Mouse (Mus musculus): ENCODE measurements around the gene Abl1.

Gene Abl1

DNA sequence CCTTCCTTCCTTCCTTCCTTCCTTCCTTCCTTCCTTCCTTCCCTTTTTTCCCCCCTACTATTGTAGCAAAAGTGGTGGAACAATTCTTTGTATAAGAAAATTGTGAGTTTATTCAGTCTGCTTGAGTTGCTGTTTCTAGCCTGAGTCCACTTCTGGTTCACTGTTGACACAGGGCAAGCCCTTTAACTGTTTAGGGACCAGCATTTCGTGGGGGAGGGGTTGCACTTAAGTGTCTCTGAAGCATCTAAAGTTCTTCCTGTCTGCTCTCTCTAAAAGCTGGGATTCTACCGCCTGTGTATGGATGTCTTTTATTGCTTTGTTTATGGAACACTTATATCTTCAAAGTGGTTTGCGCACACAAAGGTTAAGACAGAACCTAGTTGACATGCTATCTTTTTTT is 1.9 kb downstream of the Abl1 start:
- no peak for DNase-seq

DNA sequence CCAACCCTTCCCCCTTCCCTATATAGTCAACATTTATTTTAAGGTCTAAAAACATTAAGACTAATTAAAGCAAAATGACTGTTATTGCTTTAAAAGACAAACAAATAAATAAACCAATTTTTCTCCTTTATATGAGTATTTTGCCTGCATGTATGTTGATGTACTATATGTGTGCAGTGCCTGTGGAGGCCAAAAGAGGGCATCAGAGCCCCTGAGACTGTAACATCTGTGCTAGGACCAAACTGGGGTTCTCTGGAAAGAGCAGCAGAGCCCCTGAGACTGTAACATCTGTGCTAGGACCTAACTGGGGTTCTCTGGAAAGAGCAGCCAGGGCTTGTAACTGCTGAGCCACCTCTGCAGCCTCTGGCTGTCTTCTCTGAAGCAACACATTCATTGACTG is 10.0 kb downstream of the Abl1 start:
- DNase-seq = no peak

DNA sequence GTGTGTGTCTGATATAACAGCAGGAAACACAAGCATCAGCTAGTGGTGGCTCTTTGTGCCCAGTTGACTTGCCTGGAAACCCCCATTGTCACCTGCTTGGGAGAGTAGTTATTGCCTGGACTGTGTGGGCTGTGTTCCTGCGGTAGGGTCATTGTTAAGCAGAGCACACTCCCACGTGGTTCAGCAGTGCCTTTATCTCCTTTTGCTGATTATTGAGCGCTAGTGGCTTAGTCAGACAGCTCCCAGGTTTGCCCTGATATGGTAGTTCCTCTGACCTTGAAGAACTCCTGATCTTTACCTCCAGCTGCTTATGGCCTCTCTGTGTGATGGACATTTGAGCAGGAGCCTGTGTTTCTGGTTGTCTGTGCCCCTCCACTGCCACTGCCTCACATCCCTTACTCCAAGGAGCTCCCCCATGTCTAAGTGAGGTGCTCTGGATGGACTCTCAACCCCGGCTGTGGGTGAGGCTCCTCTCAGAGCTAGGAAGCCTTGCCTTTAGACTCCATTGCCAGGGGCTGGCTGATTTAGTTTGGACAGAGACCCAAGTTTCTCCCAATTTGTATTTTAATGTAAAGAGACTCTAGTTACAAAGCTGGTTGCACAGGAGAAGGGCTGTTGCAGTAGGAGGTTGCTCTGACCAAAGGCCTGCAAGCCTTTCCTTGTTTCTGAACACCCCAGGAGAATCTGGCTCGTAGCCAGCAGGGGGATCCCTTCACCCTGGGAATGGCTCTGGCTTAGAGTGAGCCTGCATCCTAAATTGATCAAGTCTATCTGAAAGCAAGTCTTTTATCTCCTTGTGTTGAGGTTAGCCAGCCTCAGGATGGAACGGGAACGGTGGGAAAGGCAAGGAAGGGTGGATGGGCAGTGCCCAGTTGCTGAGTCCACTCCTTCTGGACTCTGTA is 12.6 kb downstream of the Abl1 start:
- DNase-seq = peak; percentile 15 to 30

DNA sequence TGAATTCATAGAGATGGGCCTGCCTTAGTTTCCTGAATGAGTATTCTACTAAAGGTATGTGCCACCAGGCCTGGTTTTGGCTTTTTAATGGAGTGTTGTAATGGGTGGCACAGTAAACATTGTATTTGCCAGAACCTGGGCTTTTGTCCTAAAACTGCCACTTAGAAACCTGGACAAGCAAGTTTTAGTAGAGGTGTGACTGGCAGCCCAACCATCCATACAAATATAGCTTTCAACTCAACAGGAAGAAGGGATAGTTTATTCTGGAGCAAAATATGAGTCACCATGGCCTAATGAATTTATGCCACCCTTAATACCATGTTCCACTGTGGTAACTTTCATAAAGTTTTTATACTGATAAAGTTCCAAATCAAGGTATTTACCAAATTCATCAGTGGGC is 15.1 kb downstream of the Abl1 start:
- no peak for DNase-seq

DNA sequence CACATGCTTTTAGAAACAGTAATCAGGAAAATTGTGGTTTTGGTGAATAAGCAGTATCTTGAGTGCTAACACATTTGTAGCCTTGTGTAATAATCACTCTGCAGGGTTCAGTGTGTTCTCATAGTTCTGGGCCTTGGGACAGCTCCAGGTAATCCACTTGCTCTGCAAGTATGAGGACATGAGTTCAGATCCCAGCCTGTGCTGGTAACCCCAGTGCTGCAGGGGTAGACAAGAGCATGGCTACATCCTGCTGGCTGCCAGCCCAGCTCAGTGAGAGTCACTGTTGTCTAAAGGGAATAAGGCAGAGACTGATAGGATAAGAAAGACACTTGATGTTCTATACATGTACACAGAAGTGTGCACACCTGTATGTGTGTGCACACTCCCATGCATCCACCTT is 17.7 kb downstream of the Abl1 start:
- no peak for DNase-seq

DNA sequence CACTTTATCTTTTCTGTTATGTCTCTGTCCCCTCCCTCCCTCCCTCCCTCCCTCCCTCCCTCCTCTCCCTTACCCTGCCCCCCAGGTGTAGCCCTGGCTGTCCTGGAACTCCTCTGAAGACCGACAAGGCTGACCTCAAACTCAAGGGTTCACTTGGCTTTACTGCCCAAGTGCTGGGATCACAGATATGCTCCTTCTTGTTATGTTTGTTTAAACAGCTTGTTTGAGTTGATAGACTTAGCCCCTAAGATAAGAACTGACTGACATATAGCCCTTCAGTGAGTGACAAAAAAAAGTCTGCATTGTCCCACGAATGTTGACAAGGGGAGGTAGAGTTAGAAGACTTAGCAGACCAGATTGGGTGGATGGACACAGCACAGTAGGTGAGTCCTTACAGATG is 18.4 kb downstream of the Abl1 start:
- DNase-seq = no peak

DNA sequence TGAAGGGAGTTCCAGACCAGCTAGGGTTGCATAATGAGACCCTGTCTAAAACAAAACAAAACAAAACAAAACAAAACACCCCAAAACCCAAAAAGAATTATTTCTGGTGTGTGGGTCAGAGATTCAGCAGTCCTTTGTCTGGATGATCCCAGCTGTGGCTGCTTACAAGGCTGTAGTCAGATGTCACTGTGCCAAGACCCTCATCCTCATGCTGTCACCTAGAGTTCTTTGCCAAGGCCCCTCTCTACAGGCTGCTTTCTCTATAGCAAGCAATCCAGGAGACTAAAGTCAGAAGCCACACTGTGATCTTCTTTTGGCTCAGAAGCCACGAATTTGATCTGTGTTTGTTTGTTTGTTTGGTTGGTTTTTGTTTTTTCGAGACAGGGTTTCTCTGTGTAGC is 24.5 kb downstream of the Abl1 start:
- DNase-seq = no peak

DNA sequence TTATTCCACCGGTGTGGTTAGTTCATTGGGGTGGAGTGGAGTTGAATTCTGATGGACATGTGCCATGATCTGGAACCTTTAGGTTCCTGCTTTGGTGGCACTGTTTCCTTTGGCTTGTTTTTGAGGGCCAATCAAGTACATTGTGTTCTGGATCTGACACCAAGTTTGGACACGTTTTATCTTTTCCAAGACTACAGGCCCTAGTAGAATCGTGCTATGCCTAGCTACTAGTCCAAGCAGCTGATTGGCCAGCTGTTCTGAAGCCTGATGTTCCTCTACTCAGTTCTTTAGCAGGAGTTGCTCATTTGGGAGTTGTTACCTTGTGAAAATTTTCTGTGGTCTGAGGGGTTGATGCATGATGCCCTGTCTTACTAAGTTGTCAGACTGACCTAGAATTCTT is 25.6 kb downstream of the Abl1 start:
- no peak for DNase-seq

DNA sequence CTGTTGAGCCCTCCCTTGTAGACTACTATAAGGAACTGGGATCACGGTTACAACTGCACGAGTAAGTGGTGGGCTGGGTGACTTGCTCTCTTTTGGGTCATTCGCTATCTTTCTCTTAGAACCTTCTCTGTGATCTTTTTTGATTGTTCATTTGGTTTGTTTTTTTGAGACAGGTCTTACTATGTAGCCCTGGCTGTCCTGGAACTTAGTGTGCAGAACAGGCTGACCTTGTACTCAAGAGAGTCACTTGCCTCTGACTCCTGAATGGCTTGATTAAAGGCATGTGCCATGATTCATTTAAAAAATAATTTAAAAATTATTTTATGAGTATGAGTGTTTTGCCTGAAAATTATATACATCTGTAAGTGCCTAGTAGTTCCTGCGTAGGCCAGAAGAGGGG is 26.6 kb downstream of the Abl1 start:
- no peak for DNase-seq

DNA sequence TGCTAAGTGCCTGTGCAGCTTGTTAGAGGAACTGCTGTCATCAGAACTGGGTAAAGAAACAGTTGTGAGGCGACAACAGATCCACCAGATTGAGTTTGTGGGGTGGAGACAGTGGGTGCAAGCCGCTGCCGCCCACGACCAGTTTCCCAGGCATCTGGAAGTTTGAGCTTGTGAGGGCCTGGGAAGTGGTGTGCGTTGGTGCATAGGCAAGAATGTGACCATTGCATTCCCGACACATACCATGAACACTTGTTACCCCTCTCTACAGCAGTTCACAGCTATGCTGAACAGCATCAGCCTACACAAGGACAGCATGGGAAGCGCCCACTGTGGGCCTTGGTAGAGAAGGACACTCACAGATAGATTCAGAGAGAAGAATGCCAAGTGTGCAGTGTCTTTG is 27.8 kb downstream of the Abl1 start:
- no peak for DNase-seq

DNA sequence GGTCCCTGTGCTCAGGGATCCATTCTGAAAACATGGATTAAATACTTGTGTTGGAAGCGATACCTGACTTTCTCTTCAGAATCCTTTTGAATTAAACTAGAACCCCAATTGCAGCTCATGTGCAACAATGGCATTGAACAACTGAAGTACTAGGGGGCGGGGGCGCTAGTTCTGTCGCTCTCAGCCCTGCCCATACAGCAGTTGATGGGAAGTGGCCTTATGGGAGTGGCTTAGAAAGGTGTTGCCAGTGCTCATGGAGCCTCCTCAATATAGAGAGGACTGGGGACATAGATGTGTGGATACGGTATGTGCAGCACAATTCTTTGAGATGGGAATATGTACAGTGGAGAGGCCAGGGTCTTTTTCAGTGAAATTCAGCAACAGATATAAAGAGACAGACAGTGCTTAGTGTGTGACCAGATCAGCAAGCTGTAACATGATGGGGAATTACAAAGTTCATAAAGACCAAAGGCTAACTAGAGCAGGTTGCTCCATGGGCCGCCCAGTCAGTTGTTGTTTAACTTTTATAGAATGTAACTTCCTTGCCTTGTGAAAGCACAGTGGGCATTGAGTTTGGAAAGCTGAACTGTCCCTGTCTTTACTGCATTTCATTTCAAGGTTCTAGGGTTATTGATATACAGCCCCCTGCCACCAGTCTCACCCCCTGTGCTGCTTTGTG is 31.2 kb downstream of the Abl1 start:
- no peak for DNase-seq

DNA sequence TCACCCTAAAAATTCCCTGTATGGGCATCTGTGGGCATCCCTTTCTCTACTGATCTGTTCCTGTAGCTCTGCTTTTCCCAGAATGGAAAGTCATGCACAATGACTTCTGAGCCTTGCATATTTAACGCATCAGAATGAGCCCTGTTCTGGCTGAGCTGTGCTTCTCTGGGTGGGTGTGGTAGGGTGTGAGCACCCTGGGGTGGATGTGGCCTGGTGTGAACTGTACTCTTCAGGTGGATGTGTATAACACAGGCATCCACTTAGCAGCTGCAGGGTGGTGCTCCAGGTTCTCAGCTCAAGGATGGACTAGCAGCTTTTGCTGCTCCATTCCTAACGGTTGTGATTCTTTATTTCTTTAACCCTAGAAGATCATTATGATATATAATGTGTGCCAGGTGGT is 31.8 kb downstream of the Abl1 start:
- no peak for DNase-seq

DNA sequence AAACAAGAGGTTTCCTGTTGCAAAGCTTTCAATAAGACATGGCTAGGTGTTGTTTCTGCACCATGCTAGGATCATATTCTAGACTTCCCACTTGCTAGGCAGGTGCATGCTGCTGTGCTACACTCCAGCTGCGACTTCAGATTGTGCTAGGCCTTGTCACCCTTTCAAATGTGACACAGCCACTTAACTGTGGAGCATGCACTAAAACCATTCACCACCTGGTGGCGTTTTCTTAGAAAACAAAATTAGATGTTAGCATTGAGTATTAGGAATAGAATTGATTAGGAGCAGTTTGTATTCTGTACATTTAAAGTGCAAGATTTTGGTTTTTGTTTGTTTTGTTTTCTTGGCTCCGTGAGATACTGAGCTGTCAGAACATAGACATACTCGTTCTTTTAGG is 32.6 kb downstream of the Abl1 start:
- peak in 1 of 2 experiments; percentile 11 for DNase-seq

DNA sequence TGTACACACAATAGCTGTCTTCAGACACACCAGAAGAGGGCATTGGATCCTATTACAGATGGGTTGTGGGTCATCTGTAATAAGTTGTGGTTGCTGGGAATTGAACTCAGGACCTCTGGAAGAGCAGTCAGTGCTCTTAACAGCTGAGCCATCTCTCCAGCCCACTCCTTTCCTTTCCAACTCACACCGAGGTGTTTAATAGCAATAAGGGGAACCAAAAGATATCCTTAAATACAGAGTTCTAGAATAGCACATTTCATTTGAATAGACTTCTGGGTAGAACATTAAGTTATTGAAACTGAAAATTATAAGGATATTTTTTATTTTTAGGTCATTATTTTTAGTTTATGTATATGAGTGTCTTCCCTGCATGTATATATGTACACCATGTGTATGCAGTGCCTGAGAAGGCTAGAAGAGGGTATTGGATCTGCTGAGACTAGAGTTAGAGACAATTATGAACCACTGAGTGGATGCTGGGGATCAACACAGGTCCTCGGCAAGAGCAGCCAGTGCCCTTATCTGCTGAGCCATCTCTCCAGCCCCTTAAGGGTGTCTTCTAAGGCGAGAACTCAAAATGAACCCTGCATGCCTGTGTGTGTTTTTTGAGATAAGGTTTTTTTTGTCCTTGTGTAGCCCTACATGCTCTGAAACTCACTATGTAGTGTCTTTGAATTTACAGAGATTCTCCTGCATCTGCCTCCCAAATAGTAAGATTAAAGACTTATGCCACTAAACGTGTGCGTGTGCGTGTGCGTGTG is 36.7 kb downstream of the Abl1 start:
- no peak for DNase-seq

DNA sequence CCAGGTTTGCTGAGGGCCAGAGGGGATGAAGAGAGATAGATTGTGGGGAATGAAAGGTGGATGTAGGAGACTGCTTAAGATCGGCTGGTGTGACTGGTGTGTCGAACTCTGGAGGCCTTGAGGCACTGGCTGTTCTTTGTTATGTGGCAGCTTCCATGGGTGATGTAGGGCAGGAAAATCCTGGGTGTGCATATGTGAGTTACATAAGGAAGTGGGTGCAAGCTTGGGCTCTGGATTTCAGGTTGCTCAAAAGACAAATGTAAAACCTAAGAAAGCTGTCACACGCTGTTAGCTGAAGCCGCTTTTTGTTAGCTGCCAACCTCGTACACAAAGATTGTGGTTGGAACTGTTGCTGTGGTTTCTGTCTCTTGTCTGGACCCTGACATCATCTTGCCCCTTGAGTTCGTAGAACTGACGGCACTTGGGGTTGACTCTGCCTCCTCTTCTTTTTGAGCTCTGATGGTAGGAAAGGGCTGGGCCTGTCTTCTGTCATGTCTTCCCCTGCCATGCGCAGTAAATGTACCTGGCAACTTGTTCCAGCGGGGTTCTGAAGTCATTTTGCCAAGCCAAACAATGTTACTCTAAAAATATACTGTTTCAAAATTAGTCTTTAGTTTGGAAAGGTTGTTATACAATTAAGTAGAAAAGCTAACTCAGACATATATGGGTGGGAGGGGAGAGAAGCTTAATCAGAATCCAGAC is 39.6 kb downstream of the Abl1 start:
- no peak for DNase-seq

DNA sequence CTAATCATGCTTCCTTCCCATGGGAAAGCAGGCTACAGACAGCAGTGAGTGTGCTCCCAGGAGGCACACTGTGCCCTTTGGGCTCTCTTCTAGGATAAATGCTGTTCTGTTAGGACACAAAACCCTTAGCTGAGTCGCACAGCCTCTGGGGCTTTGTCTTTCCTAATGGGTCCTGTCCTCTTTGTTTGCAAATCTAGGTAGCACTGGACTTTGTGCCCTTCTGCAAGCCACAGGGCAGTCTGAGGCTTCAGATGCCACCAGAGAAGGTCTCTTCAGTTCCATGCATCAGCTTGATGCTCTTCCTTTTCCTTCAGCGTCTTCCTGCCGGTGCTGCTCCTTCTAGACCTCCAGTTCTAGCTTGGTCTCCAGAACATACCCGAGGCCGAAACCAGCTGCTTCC is 42.5 kb downstream of the Abl1 start:
- DNase-seq = no peak

DNA sequence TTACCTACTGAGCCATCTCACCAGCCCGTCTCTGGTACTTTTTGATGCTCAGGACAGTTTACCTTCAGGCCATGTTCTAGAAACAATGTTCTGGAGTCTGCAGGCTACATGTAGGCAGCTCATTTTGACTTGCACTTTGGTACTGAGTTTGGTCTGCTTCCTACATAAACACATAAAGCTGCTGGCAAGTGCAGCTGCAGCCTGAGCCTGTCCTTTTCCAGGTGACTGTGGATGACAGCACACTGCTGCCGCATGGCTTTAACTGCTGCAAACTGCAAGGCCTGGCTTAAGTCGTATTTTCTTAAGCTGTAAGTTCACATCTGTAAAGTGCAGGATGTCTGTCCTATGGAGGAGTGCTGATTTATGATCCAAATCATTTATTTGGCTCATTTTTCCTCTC is 44.3 kb downstream of the Abl1 start:
- no peak for DNase-seq

DNA sequence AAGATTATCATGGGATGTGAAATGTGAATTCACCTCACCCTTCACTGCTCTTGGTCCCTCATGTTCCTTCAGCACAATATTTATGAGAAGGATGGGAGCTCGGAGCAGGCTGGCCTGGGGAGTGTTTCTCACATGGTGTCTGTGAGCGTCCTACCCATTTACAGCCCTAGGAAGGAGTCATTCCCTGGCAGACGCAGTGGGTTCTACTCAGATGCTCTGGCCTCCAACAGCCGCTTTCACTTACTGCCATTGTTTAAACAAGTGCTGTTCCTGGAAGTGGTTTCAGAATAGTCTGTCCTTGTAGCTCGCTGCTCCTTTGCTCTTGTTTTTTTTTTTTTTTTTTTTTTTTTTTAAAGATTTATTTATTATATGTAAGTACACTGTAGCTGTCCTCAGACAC is 45.4 kb downstream of the Abl1 start:
- DNase-seq = no peak

DNA sequence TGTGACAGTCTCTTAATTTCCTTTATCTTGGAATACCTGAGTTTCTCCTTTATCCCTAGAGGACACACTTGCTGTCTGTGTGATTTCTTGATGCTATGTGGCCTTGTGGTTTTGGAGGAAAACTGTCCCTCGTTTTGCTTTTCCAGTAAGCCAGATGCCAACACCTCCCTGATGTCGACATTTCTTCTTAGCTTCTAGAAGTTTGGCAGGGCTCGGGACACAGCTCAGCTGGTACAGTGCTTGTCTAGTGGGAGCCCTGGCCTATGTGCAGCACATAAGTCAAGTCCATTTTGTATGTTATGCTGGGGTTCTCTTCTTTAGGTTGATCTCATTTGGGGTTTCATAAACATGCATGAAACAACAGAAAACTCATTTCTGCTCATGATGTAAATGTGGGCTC is 50.9 kb downstream of the Abl1 start:
- DNase-seq = no peak

DNA sequence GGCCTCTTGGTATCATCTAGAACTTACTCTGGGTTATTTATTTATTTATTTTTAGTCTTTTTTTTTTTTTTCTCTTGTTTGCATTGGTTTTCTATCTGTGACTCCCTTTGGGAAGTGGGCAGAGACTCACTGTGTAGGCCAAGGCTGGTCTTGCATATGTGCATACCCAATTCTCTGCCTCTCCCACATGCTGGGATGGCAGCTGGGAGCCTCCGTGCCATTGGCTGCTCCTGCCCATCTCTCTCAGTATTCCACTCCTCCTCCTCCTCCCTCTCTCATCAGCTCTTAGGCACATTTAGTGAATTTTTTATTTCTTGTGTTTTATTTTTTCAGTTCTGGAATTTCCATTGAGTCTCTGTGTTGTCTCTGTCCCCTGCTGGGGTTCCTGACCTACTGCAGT is 53.6 kb downstream of the Abl1 start:
- DNase-seq = no peak

DNA sequence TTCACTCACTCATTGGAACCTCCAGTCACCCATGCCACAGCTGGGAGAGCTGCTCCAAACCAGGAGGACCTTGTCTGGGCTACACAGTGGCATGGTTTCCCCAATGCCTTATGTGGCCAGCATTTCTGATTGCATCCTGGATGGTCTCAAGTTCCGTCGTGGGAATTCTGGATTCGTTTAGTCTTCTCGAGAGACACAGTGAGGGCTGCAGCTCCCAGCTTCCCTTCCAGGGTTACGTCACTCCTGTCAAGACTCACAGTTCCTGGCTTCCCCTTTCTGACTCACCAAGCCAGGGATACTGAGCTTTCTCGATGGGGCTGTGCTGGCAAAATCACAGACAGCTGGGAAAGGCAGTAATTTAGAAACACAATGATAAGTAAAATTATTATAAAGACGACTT is 54.0 kb downstream of the Abl1 start:
- DNase-seq = no peak

DNA sequence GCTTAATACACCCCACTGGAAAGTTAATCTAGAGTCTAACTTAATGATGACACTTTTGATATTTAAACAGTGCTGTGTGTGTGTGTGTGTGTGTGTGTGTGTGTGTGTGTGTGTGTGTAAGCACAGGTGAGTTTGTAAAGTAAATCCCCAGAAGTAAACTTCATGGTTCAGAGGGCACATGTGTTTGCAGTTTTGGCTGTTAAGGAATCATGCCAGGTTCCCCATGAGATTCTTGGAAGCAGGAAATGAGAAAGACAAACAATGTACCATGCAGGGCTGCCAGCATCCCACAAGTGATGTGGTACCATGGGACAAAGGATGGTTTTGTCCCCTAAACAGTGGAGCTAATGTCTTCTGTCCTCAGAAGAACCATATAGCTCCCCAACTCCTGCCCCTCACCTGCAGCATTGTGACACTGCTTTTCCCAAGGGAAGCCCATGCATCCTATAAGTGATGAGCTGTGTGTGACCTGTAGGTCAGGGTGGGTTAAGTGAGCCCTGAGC is 57.6 kb downstream of the Abl1 start:
- no peak for DNase-seq

DNA sequence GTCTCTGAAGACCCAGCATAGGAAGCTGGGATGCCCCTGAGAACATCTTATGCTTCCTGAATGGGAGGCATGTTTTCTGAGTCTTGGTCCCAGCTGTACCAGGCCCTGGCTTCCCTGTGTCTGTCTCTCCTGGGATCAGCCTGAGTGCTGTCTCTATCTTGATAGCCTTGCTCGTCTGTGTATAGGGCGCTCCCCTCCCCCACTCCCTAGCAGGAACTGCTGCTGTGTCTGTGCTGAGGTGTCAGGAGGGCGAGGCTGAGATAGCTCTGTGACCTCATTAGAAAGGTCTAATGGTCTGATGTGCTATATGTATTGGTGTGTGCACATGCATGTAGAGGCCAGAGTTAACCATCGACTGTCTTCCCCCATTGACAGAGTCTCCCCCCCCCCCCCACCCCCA is 58.7 kb downstream of the Abl1 start:
- DNase-seq = no peak

All from thymus, postnatal 36 days (tissue).